ENCODE assay signal across 8 mouse cellular contexts in genomic region chr3:63899309-63899695, GRCm38 (mm10). TPM values are rescaled to one million over a fixed set of nuclear protein-coding genes. Genes with fewer than 3 reads are reported as not detected.
A peak's percentile ranks its signal among the peaks of the same experiment; 100 is the strongest.
DNase-seq lines count a peak whose midpoint lies in the region; ATAC-seq and TF ChIP-seq lines count a peak whose summit lies in the region.

Plch1 (minus strand) TSS chr3:63899472.

- DNase-seq in layer of hippocampus, adult 11-12 months (ENCODE audit: low spot score) = peak; percentile 16
- DNase-seq in layer of hippocampus, adult 9-10 months (ENCODE audit: low spot score) = no peak
- peak; percentile 6 to 22 for DNase-seq in cerebellum, adult 18-20 months
- DNase-seq in forelimb bud, embryonic 11.5 days (ENCODE audit: low read depth, low spot score) = peak; percentile 66
- peak; percentile 46 for DNase-seq in kidney, adult 11 months
- DNase-seq in liver, embryonic 11.5 days (ENCODE audit: low spot score) = peak; percentile 62
- peak; percentile 83 for DNase-seq in midbrain, postnatal 0 days (ENCODE audit: low spot score)
- peak; percentile 17 for DNase-seq in thymus, postnatal 25 days

- peaks cover 13% of the 10 kb centered on the region for H3K27me3 ChIP-seq in liver, embryonic 11.5 days (replicated peaks; ENCODE audit: control insufficient read depth, insufficient read depth, low read length)
- H3K27me3 ChIP-seq in midbrain, postnatal 0 days (ENCODE audit: insufficient read depth, low read length) = no peaks in the 10 kb centered on the region

- H3K9ac ChIP-seq in liver, embryonic 11.5 days (ENCODE audit: low read depth, low read length) = 0 out of 2 replicates have a peak within 1 kb of the TSS, but pooled peaks have one; percentile 25
- peak within 1 kb of the TSS; percentile 62 for H3K9ac ChIP-seq in midbrain, postnatal 0 days (replicated peaks; ENCODE audit: low read length, poor library complexity, severe bottlenecking)

- no peaks in the 10 kb centered on the region for H3K9me3 ChIP-seq in liver, embryonic 11.5 days (ENCODE audit: control insufficient read depth, low read length)
- no peaks in the 10 kb centered on the region for H3K9me3 ChIP-seq in midbrain, postnatal 0 days (ENCODE audit: low read length)

- peak within 1 kb of the TSS; percentile 94 for H3K4me2 ChIP-seq in liver, embryonic 11.5 days
- H3K4me2 ChIP-seq in midbrain, postnatal 0 days (ENCODE audit: low read depth, low read length, poor library complexity, severe bottlenecking) = peak within 1 kb of the TSS; percentile 94

- H3K4me3 ChIP-seq in liver, embryonic 11.5 days (ENCODE audit: low read depth, low read length) = peak within 1 kb of the TSS; percentile 61
- H3K4me3 ChIP-seq in midbrain, postnatal 0 days (ENCODE audit: low read depth, low read length) = peak within 1 kb of the TSS; percentile 73

- ATAC-seq in liver, embryonic 11.5 days (replicated peaks; ENCODE audit: low FRiP score) = peak; percentile 60
- ATAC-seq in midbrain, postnatal 0 days (ENCODE audit: low FRiP score) = peak; percentile 88

- H3K36me3 ChIP-seq in liver, embryonic 11.5 days (ENCODE audit: control insufficient read depth, insufficient read depth, low read length) = no peaks in the 10 kb centered on the region
- H3K36me3 ChIP-seq in midbrain, postnatal 0 days (ENCODE audit: insufficient read depth, low read length) = no peaks in the 10 kb centered on the region

- TF ChIP-seq CTCF in midbrain, postnatal 0 days (IDR thresholded peaks at IDR 0.05) = no peak

- under 1% methylated on average over 12 of the region's 12 CpGs for WGBS in liver, embryonic 11.5 days
- under 1% methylated on average over 12 of the region's 12 CpGs for WGBS in midbrain, postnatal 0 days

- H3K27ac ChIP-seq in liver, embryonic 11.5 days (ENCODE audit: low read depth, low read length) = no peak within 1 kb of the TSS
- peak within 1 kb of the TSS; percentile 70; the same call in 1 of the 2 replicates for H3K27ac ChIP-seq in midbrain, postnatal 0 days (ENCODE audit: low read depth, low read length)

- no peaks in the 10 kb centered on the region; the same call in 1 of the 2 replicates for H3K4me1 ChIP-seq in liver, embryonic 11.5 days (replicated peaks; ENCODE audit: control insufficient read depth, insufficient read depth, low read length)
- H3K4me1 ChIP-seq in midbrain, postnatal 0 days (ENCODE audit: insufficient read depth, low read length) = peaks cover 3% of the 10 kb centered on the region; the same call in 1 of the 2 replicates

RNA-seq across cellular contexts. Expression of gene Plch1, which starts in this region (rescaled TPM):
- 0.74 and 0.75 TPM in 2 replicates for polyA plus RNA-seq in liver, embryonic 11.5 days (2014; fragmentation: Nextera tagmentation; extraction: Ambion mirVana)
- total RNA-seq in midbrain, postnatal 0 days (2014; rRNA removed) = 19.2 and 23.5 TPM in 2 replicates
- polyA plus RNA-seq in midbrain, postnatal 0 days (2015; fragmentation: Nextera tagmentation; extraction: Ambion mirVana) = 5.4 and 5.6 TPM in 2 replicates

Comparison
In these comparisons a context has a peak if more than half of its experiments do, and no peak if none do; other contexts are left out.
1. Peak in DNase-seq, ATAC-seq, H3K4me3 ChIP-seq, H3K9ac ChIP-seq and H3K4me2 ChIP-seq in liver, embryonic 11.5 days; RNA of the gene not detected or under 1 TPM.